Mouse (Mus musculus) embryonic facial prominence, embryonic 10.5 days (tissue): ENCODE data around the gene Map3k5. TPM values are rescaled to one million over a fixed set of nuclear protein-coding genes. Genes with fewer than 3 reads are reported as not detected.
A peak's percentile ranks its signal among the peaks of the same experiment; 100 is the strongest.

ENCODE experiments used
- DNase-seq: peaks from one replicate; pipeline ENCODE4 v3.0.0-alpha.2; 2017; ENCODE audit warnings: low spot score
- H3K27ac ChIP-seq: fragments of 300-500 bp; sonication (generic); replicated peaks from 2 replicates; pipeline ENCODE4 v1.5.1; 2016; ENCODE audit warnings: mild to moderate bottlenecking
- H3K27me3 ChIP-seq: fragments of 300-500 bp; sonication (generic); replicated peaks from 2 replicates; pipeline ENCODE4 v1.6.1; 2016; ENCODE audit warnings: low read depth, mild to moderate bottlenecking; ENCODE audit not compliant: poor library complexity, severe bottlenecking
- H3K36me3 ChIP-seq: fragments of 300-500 bp; sonication (generic); replicated peaks from 2 replicates; pipeline ENCODE4 v1.6.1; 2016; ENCODE audit warnings: mild to moderate bottlenecking, moderate library complexity
- H3K4me1 ChIP-seq: fragments of 300-500 bp; sonication (generic); 2 replicates; pipeline ENCODE4 v1.6.1; 2016
- H3K4me3 ChIP-seq: fragments of 300-500 bp; sonication (generic); 2 replicates; pipeline ENCODE4 v1.5.1; 2016; ENCODE audit warnings: mild to moderate bottlenecking, moderate library complexity
- H3K9me3 ChIP-seq: fragments of 300-500 bp; sonication (generic); 2 replicates; pipeline ENCODE4 v1.6.1; 2016; ENCODE audit warnings: mild to moderate bottlenecking
- WGBS: fragments of 180-500 bp; shearing (Covaris S2); methylation state at CpG from one replicate; pipeline ENCODE4 v1.1.7; 2016; 5-methylcytosine and 5-hydroxymethylcytosine counted together
- polyA plus RNA-seq: library from polyadenylated mRNA; unstranded; fragments of >200 nt; fragmentation: Nextera tagmentation; extraction: Ambion mirVana; gene quantifications from 2 replicates; pipeline ENCODE4 v1.2.1, GENCODE M21; 2016

Map3k5 gene
- polyA plus RNA-seq, 1 experiment from 2014 or later, result 0.86 TPM

DNA sequence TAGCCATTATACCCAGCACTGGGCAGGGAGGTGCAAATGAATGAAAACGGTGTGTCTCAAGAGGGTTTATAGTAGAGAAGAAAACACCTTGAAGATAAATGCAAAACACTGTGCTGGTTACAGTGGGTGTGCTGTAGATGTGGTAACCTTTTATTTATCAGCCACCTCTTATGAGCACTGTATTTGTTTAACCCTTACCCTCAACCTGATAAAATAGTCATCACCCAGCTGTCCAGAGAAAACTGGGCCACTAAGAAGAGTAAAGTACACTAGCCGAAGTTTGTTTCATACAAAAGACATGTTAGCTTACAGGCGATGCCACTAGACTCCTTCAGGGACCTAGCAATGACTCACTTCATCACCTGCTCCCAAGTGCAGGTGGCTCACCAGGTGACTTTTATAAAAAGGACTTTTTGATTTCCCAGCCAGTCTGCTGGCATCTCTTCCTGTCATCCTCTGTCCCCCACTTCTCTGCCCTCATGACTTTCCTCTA lies 235.0 kb downstream of the Map3k5 start:
- H3K27ac ChIP-seq, result no peak overlapping the region
- no peaks in the 10 kb centered on the region for H3K9me3 ChIP-seq
- peaks cover 19% of the 10 kb centered on the region for H3K4me1 ChIP-seq
- no peaks in the 10 kb centered on the region for H3K36me3 ChIP-seq
- no peak for DNase-seq
- peaks cover 7% of the 10 kb centered on the region; the same call in 1 of the 2 replicates for H3K27me3 ChIP-seq
- 86% methylated on average over 3 of the region's 3 CpGs for WGBS
- H3K4me3 ChIP-seq, result no peak overlapping the region

DNA sequence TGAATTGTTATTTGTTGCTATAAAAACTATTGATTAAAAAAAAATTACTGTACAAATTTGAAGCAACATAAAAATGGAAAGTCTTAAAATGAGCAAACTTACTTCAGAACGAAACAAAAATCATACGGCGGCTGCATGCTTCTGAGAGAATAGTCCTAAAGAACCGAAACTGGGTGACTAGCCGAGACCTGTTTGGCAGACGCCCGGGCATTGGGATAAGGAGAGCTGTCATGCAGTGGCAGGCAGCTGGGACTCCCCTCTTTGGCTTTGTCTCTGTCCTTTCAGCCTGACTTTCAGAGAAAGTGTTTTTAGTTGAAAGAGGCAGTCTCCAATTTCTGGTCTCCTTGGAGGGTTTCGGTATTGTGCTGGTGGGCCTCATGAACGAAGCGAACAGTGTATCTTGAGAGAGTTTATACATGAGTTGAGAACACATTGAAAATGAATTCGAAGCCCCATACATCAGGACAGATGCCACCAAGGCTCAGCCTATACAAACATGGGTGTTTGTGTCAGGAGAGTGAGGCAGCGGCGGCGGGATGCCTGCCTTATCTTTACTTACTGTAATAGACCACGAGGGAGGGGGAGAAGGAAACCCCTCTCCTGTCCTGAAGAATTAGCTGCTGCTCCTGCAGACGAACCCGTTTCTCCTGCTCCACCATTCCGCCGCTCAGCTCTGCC lies 235.8 kb downstream of the Map3k5 start:
- H3K27me3 ChIP-seq, result peaks cover 7% of the 10 kb centered on the region; the same call in 1 of the 2 replicates
- H3K4me1 ChIP-seq, result peaks cover 19% of the 10 kb centered on the region
- no peaks in the 10 kb centered on the region for H3K9me3 ChIP-seq
- H3K4me3 ChIP-seq, result peak overlapping the region; percentile 45
- H3K27ac ChIP-seq, result peak overlapping the region; percentile 51; the same call in 1 of the 2 replicates
- DNase-seq, result no peak
- no peaks in the 10 kb centered on the region for H3K36me3 ChIP-seq
- 26% methylated on average over 19 of the region's 19 CpGs for WGBS

DNA sequence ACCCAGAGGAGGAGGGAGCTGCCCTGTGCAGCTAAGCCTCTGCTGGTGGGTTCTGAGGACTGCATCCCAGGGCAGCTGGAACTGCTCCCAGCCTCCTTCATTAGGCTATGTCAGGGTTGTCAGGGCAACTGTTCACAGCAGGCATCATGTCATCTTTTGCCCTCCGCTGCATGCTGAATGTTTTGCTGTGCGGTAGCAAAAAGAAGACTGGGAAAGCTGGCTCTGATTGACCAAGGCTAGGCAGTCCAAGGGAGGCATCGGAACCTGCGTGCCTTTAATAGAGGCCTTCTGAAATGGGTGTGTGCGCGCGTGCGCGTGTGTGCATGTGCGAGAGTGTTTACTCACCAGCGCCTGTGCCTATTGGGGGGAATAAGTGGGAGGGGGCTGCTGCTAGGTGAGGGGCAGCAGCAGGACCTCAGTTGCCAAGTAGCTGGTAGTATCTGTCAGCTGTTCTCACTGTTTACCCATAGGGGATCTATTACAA lies 236.4 kb downstream of the Map3k5 start:
- WGBS, result 47% methylated on average over 11 of the region's 11 CpGs
- peaks cover 19% of the 10 kb centered on the region for H3K4me1 ChIP-seq
- peak overlapping the region; percentile 45 for H3K4me3 ChIP-seq
- peaks cover 7% of the 10 kb centered on the region; the same call in 1 of the 2 replicates for H3K27me3 ChIP-seq
- H3K36me3 ChIP-seq, result no peaks in the 10 kb centered on the region
- peak; percentile 84 for DNase-seq
- H3K9me3 ChIP-seq, result no peaks in the 10 kb centered on the region
- H3K27ac ChIP-seq, result peak overlapping the region; percentile 51; the same call in 1 of the 2 replicates

DNA sequence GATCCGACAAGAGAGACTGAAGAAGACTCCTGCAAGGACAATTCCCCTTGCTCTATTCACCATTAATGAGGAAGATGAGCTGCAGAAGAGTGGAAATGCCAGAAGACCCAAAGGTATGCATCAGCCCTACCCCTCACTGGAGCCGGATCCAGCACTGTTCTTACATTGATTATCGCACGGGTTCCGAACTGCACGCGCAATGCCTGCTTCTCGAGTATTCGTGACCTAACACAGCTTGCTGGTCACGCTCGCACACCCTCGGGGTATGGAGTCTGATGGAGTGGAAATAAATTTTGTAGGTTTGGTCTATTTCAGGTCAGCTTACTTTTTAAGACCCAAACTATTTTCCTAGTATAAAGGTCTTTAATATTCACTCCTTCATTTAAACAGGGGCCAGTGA lies 236.9 kb downstream of the Map3k5 start:
- no peak for DNase-seq
- H3K4me3 ChIP-seq, result no peak overlapping the region; the same call in 1 of the 2 replicates
- H3K4me1 ChIP-seq, result peaks cover 23% of the 10 kb centered on the region
- no peaks in the 10 kb centered on the region for H3K36me3 ChIP-seq
- H3K27ac ChIP-seq, result 0 out of 2 replicates have a peak overlapping the region, but pooled peaks have one; percentile 40
- WGBS, result 76% methylated on average over 12 of the region's 12 CpGs
- H3K9me3 ChIP-seq, result no peaks in the 10 kb centered on the region
- peaks cover 7% of the 10 kb centered on the region; the same call in 1 of the 2 replicates for H3K27me3 ChIP-seq

DNA sequence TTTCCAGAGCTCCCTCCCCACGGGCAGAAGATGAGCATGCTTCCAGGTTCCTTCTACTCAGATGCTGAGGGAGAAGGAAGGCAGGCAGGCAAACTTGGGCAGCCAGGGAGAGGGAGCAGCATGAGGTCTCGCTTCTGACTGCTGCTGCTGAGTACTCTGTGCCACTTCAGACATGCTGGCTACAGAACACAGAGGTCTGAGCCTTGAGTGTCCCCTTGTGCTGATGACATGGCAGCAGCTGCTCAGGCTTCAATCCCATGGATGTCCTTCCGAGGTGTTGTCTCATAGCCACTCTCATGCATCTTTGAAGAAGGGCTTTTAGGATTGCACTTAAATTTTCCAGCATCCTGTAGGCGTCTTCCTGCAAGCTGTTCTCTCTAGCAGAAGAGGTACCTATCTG lies 237.5 kb downstream of the Map3k5 start:
- no peaks in the 10 kb centered on the region for H3K9me3 ChIP-seq
- 60% methylated on average over 4 of the region's 4 CpGs for WGBS
- no peak for DNase-seq
- no peaks in the 10 kb centered on the region for H3K36me3 ChIP-seq
- H3K27me3 ChIP-seq, result peaks cover 7% of the 10 kb centered on the region; the same call in 1 of the 2 replicates
- H3K4me1 ChIP-seq, result peaks cover 25% of the 10 kb centered on the region
- H3K4me3 ChIP-seq, result no peak overlapping the region
- H3K27ac ChIP-seq, result no peak overlapping the region

DNA sequence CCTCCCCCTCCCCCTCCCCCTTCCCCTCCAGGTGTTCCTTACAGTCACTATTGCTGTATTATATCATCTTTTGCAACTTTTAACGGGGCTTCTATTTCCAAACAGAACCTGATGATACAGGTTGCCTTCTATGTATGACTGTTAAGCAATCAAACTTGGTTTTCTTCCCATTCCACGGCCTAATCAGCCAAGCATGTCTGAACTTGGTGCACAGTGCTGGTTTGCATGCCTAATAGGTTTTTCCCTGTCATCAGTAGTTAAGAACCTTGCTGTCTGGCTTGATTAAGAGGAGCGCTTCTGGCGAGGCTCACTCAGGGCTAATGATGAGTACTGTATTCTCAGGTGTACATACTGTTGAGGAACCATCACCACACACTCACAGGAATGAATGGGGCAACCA lies 239.5 kb downstream of the Map3k5 start:
- no peaks in the 10 kb centered on the region for H3K9me3 ChIP-seq
- H3K4me3 ChIP-seq, result no peak overlapping the region
- 81% methylated on average over 4 of the region's 4 CpGs for WGBS
- no peaks in the 10 kb centered on the region for H3K36me3 ChIP-seq
- peaks cover 25% of the 10 kb centered on the region for H3K4me1 ChIP-seq
- H3K27ac ChIP-seq, result no peak overlapping the region
- DNase-seq, result no peak
- peaks cover 7% of the 10 kb centered on the region; the same call in 1 of the 2 replicates for H3K27me3 ChIP-seq

DNA sequence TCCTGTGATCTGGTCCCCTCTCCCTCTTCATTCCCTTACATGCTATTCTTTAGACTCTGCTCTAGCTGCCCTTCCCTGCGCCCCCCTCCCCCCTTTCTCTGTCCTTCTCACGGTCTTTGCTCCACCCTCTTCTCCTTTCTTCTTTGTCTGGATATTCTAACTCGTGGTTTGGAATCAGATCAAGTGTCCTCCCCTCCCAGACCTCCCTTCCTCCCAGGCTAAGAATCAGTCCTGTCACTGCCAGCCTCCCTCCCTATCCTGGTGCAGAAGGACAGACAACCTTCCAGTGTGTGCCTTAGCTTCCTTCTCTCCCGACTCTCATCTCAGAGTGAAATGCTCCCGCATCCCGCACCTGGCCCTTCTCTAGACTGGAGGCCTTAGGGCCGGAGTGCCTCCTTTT lies 241.8 kb downstream of the Map3k5 start:
- Histone ChIP-seq H3K27ac (0 out of 2 replicates have a peak overlapping the region, but pooled peaks have one; percentile 7), H3K9me3 (no peaks in the 10 kb centered on the region), H3K36me3 (no peaks in the 10 kb centered on the region), H3K4me1 (peaks cover 13% of the 10 kb centered on the region), H3K4me3 (no peak overlapping the region), H3K27me3 (no peaks in the 10 kb centered on the region; the same call in 1 of the 2 replicates)
- WGBS, result 71% methylated on average over 7 of the region's 7 CpGs
- DNase-seq, result no peak

DNA sequence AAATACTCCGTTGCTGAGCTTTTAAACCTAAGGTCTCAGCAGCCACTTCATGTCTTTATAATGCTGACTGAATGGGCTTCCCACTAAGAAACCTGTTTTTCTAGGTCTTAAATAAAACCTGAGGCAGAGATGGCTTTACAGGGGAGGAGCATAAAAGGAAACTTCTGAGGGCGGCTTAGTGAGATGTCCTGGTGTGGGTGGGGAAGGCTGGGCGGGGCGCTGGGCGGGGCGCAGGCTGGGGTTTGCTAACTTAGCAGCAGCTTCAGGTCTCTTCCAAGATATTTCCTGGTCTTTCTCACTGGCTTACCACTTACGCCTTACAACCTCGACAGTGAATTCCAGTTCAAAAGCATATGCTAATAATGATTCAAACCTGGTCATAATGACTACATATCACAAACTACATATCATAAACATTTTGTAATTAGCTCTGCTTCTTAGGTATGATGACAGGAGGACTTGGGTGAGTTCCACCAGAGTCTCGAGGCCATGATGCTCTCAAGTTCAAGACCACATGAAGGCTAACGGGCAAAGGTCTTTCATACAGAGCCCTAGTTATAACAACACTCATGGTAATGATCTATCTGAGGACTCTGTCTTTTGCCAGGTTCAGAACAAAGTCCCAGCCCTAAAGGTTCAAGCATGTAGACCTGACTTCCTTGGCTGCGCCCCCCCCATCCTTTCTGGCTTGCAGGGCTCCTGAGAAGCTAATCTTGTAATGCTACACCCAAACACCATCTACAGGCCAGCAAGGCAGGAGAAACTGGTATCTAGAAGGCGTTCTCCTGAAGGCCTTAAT lies 244.7 kb downstream of the Map3k5 start:
- peaks cover 26% of the 10 kb centered on the region for H3K4me1 ChIP-seq
- no peaks in the 10 kb centered on the region for H3K9me3 ChIP-seq
- H3K4me3 ChIP-seq, result no peak overlapping the region
- H3K27ac ChIP-seq, result no peak overlapping the region
- no peaks in the 10 kb centered on the region for H3K36me3 ChIP-seq
- no peaks in the 10 kb centered on the region; the same call in 1 of the 2 replicates for H3K27me3 ChIP-seq
- 32% methylated on average over 12 of the region's 12 CpGs for WGBS
- peak; percentile 50 for DNase-seq

DNA sequence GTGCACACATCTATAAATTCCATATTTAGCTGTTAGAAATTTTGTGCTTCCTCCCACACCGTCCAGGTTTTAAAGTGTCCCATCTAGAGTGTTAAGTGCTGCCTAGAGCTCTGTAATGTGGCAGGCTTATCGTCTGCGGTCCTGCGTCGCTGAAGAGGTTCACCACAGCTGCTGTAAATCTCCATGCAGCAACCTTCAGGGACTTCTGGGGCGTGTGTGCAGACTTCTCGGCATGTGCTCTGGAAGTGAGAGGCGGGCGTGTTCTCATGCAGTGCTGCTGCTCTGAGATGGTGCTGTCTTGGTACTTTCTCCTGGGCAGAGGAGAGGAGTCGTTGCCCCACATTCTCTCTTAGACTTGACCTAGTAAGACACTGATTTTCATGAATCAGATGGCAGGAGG lies 246.9 kb downstream of the Map3k5 start:
- Histone ChIP-seq H3K4me3 (no peak overlapping the region), H3K27me3 (no peaks in the 10 kb centered on the region; the same call in 1 of the 2 replicates), H3K27ac (no peak overlapping the region), H3K9me3 (no peaks in the 10 kb centered on the region), H3K4me1 (peaks cover 22% of the 10 kb centered on the region), H3K36me3 (no peaks in the 10 kb centered on the region)
- no peak for DNase-seq
- WGBS, result 62% methylated on average over 10 of the region's 10 CpGs

DNA sequence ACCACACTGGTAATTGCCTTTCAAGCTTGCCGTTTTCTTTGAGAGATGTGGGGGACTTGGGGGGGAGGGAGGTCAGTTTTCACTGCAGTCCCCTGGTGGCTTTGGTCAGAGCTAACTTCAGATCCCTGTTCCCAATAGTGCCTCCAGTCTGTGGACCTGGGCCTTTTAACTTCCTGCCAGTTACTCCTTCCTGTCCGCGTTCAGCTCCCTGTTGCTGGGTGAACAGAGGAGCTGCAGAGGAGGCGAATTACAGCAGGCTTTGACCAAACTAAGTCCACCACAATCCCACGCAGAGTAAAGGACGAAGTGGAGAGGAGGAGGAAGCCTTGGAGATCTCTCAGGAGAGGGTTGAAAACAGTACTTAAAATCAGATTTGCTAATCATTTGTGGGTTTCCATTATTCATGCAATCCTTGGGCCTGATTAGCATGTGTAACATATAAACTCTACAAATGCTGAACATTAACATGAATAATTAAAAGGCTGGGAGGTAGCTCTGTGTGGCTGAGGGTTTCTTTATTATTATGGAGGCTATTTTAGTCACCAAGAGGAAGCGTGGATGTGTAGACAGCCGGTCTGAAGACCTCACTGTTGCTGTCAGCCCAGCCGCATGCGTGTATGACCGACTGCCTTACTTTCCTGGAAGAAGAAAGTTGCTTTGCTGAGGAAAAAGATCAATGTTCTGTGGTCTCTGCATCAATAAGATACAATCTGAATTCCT lies 247.6 kb downstream of the Map3k5 start:
- WGBS, result 58% methylated on average over 11 of the region's 11 CpGs
- 0 out of 2 replicates have a peak overlapping the region, but pooled peaks have one; percentile 4 for H3K27ac ChIP-seq

DNA sequence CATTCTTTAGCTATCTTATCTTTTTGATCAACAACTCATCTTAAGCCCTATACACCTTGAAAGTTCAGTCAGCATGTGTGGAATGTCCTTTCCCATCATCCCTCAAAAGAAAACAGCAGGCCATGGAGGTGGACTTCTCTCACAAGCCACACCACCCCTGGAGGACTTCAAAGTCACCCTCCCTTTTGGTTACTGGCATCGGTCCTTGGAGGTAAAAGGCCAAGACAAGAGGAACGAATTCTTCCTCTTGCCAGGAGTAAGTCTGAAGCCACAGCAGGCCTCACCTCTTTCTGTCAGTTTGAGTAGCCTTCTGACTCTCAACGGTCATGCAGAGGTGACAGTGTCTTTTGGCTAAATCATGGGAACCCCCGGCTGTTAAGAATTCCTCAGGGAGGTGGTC lies 250.1 kb downstream of the Map3k5 start:
- H3K27ac ChIP-seq, result no peak overlapping the region
- peaks cover 21% of the 10 kb centered on the region for H3K4me1 ChIP-seq
- 85% methylated on average over 4 of the region's 4 CpGs for WGBS
- no peaks in the 10 kb centered on the region for H3K36me3 ChIP-seq
- H3K4me3 ChIP-seq, result no peak overlapping the region
- H3K9me3 ChIP-seq, result no peaks in the 10 kb centered on the region
- no peaks in the 10 kb centered on the region; the same call in 1 of the 2 replicates for H3K27me3 ChIP-seq
- DNase-seq, result no peak

More for the DNA sequence above, 247.6 kb downstream of the Map3k5 start:
- no peak for DNase-seq
- H3K4me1 ChIP-seq, result peaks cover 21% of the 10 kb centered on the region
- no peak overlapping the region for H3K4me3 ChIP-seq
- H3K9me3 ChIP-seq, result no peaks in the 10 kb centered on the region
- no peaks in the 10 kb centered on the region for H3K36me3 ChIP-seq
- H3K27me3 ChIP-seq, result no peaks in the 10 kb centered on the region; the same call in 1 of the 2 replicates

DNA sequence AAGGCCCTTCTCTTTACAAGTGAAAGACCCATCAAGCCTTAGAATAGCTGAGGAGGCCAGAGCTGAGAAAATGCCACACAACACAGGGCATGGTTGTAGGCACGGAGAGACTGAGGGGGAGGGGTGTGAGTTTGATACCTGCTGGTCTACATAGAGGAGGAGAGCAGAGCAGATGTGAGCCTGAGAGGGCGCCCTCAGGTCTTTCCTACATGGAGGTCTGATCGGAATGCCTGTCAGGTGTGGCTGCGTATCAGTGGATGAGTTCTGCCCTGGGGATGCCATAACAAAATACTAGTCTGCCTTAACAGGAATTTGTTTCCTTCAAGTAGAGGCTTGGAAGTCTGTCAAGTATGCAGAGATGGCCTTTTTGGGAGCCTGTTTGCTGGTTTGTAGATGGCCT lies 251.0 kb downstream of the Map3k5 start:
- Histone ChIP-seq H3K4me3 (no peak overlapping the region), H3K4me1 (peaks cover 21% of the 10 kb centered on the region), H3K9me3 (no peaks in the 10 kb centered on the region), H3K27ac (no peak overlapping the region), H3K36me3 (no peaks in the 10 kb centered on the region), H3K27me3 (no peaks in the 10 kb centered on the region; the same call in 1 of the 2 replicates)
- 78% methylated on average over 4 of the region's 4 CpGs for WGBS
- no peak for DNase-seq
